Mouse (Mus musculus): Measurements from ENCODE around the gene Ccdc57. TPM values are rescaled to one million over a fixed set of nuclear protein-coding genes. Genes with fewer than 3 reads are reported as not detected.
"Not testable (repeated sequence)": the region's sequence is repeated elsewhere in the genome, so short reads cannot be mapped to it uniquely, and the experiment has no call there.

The Ccdc57 gene
- polyA plus RNA-seq, 1 experiment: 2.9 TPM

GRCm38 (mm10) chr11:120833555-120834280 lies 99.0 kb downstream of the Ccdc57 start:
- TF ChIP-seq CTCF (conservative IDR thresholded peaks at IDR 0.05; ENCODE audit: insufficient read depth, insufficient read length, low read depth, low read length) (no peak), POLR2A (IDR thresholded peaks at IDR 0.05; ENCODE audit: low read depth, low read length) (no peak)
- no peaks in the 10 kb centered on the region for H3K27me3 ChIP-seq (replicated peaks; ENCODE audit: control insufficient read depth, insufficient read depth, low read length)
- no peak overlapping the region for H3K27ac ChIP-seq (ENCODE audit: insufficient read depth, low read depth, low read length)
- WGBS: 80% methylated on average over 8 of the region's 8 CpGs
- no peaks in the 10 kb centered on the region for H3K36me3 ChIP-seq (ENCODE audit: control insufficient read depth, insufficient read depth, low read length)
- H3K4me1 ChIP-seq (ENCODE audit: control insufficient read depth, insufficient read depth, low read length): 0 out of 2 replicates have a peak, but pooled peaks cover 5% of the 10 kb centered on the region
- DNase-seq: no peak
- H3K4me3 ChIP-seq (ENCODE audit: insufficient read depth, low read depth, low read length): no peak overlapping the region

- not testable (repeated sequence) for H3K4me3 ChIP-seq (ENCODE audit: insufficient read depth, low read depth, low read length); H3K36me3 ChIP-seq (ENCODE audit: control insufficient read depth, insufficient read depth, low read length); H3K27me3 ChIP-seq (replicated peaks; ENCODE audit: control insufficient read depth, insufficient read depth, low read length); H3K4me1 ChIP-seq (ENCODE audit: control insufficient read depth, insufficient read depth, low read length); H3K27ac ChIP-seq (ENCODE audit: insufficient read depth, low read depth, low read length); DNase-seq
- WGBS: 96% methylated on average over 5 of the region's 5 CpGs
These were observed 99.7 kb downstream of the Ccdc57 start for GRCm38 (mm10) chr11:120832962-120833361.

- Histone ChIP-seq H3K4me3 (ENCODE audit: insufficient read depth, low read depth, low read length) (no peak overlapping the region), H3K27ac (ENCODE audit: insufficient read depth, low read depth, low read length) (no peak overlapping the region), H3K4me1 (ENCODE audit: control insufficient read depth, insufficient read depth, low read length) (0 out of 2 replicates have a peak, but pooled peaks cover 5% of the 10 kb centered on the region), H3K36me3 (ENCODE audit: control insufficient read depth, insufficient read depth, low read length) (no peaks in the 10 kb centered on the region), H3K27me3 (replicated peaks; ENCODE audit: control insufficient read depth, insufficient read depth, low read length) (no peaks in the 10 kb centered on the region)
- 92% methylated on average over 3 of the region's 3 CpGs for WGBS
- DNase-seq: no peak
- TF ChIP-seq POLR2A (IDR thresholded peaks at IDR 0.05; ENCODE audit: low read depth, low read length) (no peak), CTCF (conservative IDR thresholded peaks at IDR 0.05; ENCODE audit: insufficient read depth, insufficient read length, low read depth, low read length) (no peak)
These were observed 100.8 kb downstream of the Ccdc57 start for GRCm38 (mm10) chr11:120831659-120832440.

- H3K4me1 ChIP-seq (ENCODE audit: control insufficient read depth, insufficient read depth, low read length): 0 out of 2 replicates have a peak, but pooled peaks cover 5% of the 10 kb centered on the region
- H3K36me3 ChIP-seq (ENCODE audit: control insufficient read depth, insufficient read depth, low read length): no peaks in the 10 kb centered on the region
- TF ChIP-seq CTCF (conservative IDR thresholded peaks at IDR 0.05; ENCODE audit: insufficient read depth, insufficient read length, low read depth, low read length): no peak
- H3K27me3 ChIP-seq (replicated peaks; ENCODE audit: control insufficient read depth, insufficient read depth, low read length): no peaks in the 10 kb centered on the region
- 64% methylated on average over 12 of the region's 12 CpGs for WGBS
- H3K27ac ChIP-seq (ENCODE audit: insufficient read depth, low read depth, low read length): no peak overlapping the region
- peak; percentile 74 for DNase-seq
- H3K4me3 ChIP-seq (ENCODE audit: insufficient read depth, low read depth, low read length): no peak overlapping the region
These were observed 102.0 kb downstream of the Ccdc57 start for GRCm38 (mm10) chr11:120830686-120831085.

GRCm38 (mm10) chr11:120829757-120830532 lies 102.7 kb downstream of the Ccdc57 start:
- H3K36me3 ChIP-seq (ENCODE audit: control insufficient read depth, insufficient read depth, low read length): no peaks in the 10 kb centered on the region
- no peak for DNase-seq
- H3K27me3 ChIP-seq (replicated peaks; ENCODE audit: control insufficient read depth, insufficient read depth, low read length): no peaks in the 10 kb centered on the region
- H3K4me3 ChIP-seq (ENCODE audit: insufficient read depth, low read depth, low read length): no peak overlapping the region
- no peak for TF ChIP-seq CTCF (conservative IDR thresholded peaks at IDR 0.05; ENCODE audit: insufficient read depth, insufficient read length, low read depth, low read length)
- no peak for TF ChIP-seq POLR2A (IDR thresholded peaks at IDR 0.05; ENCODE audit: low read depth, low read length)
- 90% methylated on average over 10 of the region's 10 CpGs for WGBS
- H3K27ac ChIP-seq (ENCODE audit: insufficient read depth, low read depth, low read length): no peak overlapping the region
- 0 out of 2 replicates have a peak, but pooled peaks cover 5% of the 10 kb centered on the region for H3K4me1 ChIP-seq (ENCODE audit: control insufficient read depth, insufficient read depth, low read length)

GRCm38 (mm10) chr11:120828416-120828815 lies 104.3 kb downstream of the Ccdc57 start:
- Histone ChIP-seq H3K36me3 (ENCODE audit: control insufficient read depth, insufficient read depth, low read length) (no peaks in the 10 kb centered on the region), H3K4me3 (ENCODE audit: insufficient read depth, low read depth, low read length) (no peak overlapping the region), H3K27ac (ENCODE audit: insufficient read depth, low read depth, low read length) (no peak overlapping the region), H3K27me3 (replicated peaks; ENCODE audit: control insufficient read depth, insufficient read depth, low read length) (no peaks in the 10 kb centered on the region), H3K4me1 (ENCODE audit: control insufficient read depth, insufficient read depth, low read length) (peaks cover 5% of the 10 kb centered on the region; the same call in 1 of the 2 replicates)
- no peak for DNase-seq
- 81% methylated on average over 4 of the region's 4 CpGs for WGBS
- no peak for TF ChIP-seq CTCF (conservative IDR thresholded peaks at IDR 0.05; ENCODE audit: insufficient read depth, insufficient read length, low read depth, low read length)
- TF ChIP-seq POLR2A (IDR thresholded peaks at IDR 0.05; ENCODE audit: low read depth, low read length): no peak

All from kidney, adult 2 months (tissue).